Comparison of ENCODE assay signal across 10 mouse cellular contexts in the genomic region with DNA sequence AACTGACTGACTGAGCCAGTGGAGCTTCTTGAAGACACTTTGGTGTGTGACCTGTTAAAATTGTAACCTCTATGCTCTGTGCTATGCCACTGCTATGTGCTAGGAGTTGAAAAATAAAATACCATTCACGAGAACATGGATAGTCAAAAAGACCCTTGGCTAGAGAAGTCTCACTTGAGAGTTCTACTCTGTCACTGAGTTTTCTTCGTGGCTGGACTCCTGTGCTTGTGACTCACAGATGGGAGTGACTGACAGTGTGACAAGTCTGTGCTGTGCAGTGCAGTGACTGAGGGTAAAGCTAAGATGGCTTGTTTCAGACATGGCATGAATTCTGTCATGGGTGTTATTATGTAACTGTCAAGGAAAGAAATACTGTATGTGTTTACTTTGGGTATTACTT. TPM values are rescaled to one million over a fixed set of nuclear protein-coding genes. Genes with fewer than 3 reads are reported as not detected.
DNase-seq lines count a peak whose midpoint lies in the region; ATAC-seq lines count a peak whose summit lies in the region.
"Had no signal": no experiment of that assay in that cellular context is flagged by ENCODE, and none has a peak within 500 bp of the region (broad histone marks: within the 10 kb centered on the region; RNA-seq: fewer than 3 reads in every experiment).

No protein-coding gene starts in this region.

- no peak overlapping the region for H3K4me2 ChIP-seq in hindbrain, embryonic 11.5 days (replicated peaks; ENCODE audit: low read depth, low read length)
- H3K4me2 ChIP-seq in hindbrain, embryonic 16.5 days (ENCODE audit: low read length) = peak overlapping the region; percentile 41
- H3K4me2 ChIP-seq in midbrain, embryonic 14.5 days (ENCODE audit: low read length) = peak overlapping the region; percentile 41

- peak overlapping the region; percentile 97 for H3K4me3 ChIP-seq in hindbrain, embryonic 10.5 days
- no peak overlapping the region for H3K4me3 ChIP-seq in hindbrain, embryonic 11.5 days (ENCODE audit: low read depth, low read length)
- H3K4me3 ChIP-seq in embryonic facial prominence, embryonic 10.5 days = peak overlapping the region; percentile 98; the same call in 1 of the 2 replicates
- H3K4me3 ChIP-seq in hindbrain, embryonic 16.5 days (ENCODE audit: low read length) = no peak overlapping the region
- H3K4me3 ChIP-seq in midbrain, embryonic 14.5 days (replicated peaks; ENCODE audit: low read depth, low read length) = peak overlapping the region; percentile 12; the same call in 1 of the 2 replicates

- H3K36me3 ChIP-seq in hindbrain, embryonic 10.5 days = no peaks in the 10 kb centered on the region
- no peaks in the 10 kb centered on the region for H3K36me3 ChIP-seq in hindbrain, embryonic 11.5 days (ENCODE audit: control insufficient read depth, insufficient read depth, low read length)
- H3K36me3 ChIP-seq in embryonic facial prominence, embryonic 10.5 days (replicated peaks) = no peaks in the 10 kb centered on the region
- H3K36me3 ChIP-seq in hindbrain, embryonic 16.5 days (ENCODE audit: control insufficient read depth, insufficient read depth, low read length) = no peaks in the 10 kb centered on the region
- no peaks in the 10 kb centered on the region for H3K36me3 ChIP-seq in midbrain, embryonic 14.5 days (ENCODE audit: control insufficient read depth, insufficient read depth, low read length)

- DNase-seq in hindbrain, embryonic 10.5 days (ENCODE audit: low spot score) = no peak
- no peak for DNase-seq in hindbrain, embryonic 11.5 days (ENCODE audit: low spot score)
- no peak for DNase-seq in embryonic facial prominence, embryonic 10.5 days (ENCODE audit: low spot score)
- no peak for DNase-seq in midbrain, embryonic 14.5 days
- DNase-seq in left cerebral cortex, postnatal 36 days (ENCODE audit: low spot score in 2 of 2) = no peak
- DNase-seq in urinary bladder, postnatal 25 days (ENCODE audit: low spot score) = no peak
- DNase-seq in cerebellum, postnatal 36 days = no peak
- DNase-seq: kidney, adult 2 months had no signal

- no peak overlapping the region for H3K27ac ChIP-seq in hindbrain, embryonic 10.5 days
- H3K27ac ChIP-seq in hindbrain, embryonic 11.5 days (ENCODE audit: low read depth, low read length) = no peak overlapping the region
- no peak overlapping the region for H3K27ac ChIP-seq in embryonic facial prominence, embryonic 10.5 days (replicated peaks)
- no peak overlapping the region for H3K27ac ChIP-seq in hindbrain, embryonic 16.5 days (ENCODE audit: low read depth, low read length)
- H3K27ac ChIP-seq in midbrain, embryonic 14.5 days (replicated peaks; ENCODE audit: low read depth, low read length) = no peak overlapping the region

- no peaks in the 10 kb centered on the region for H3K27me3 ChIP-seq in hindbrain, embryonic 10.5 days (ENCODE audit: insufficient read depth, poor library complexity, severe bottlenecking)
- no peaks in the 10 kb centered on the region for H3K27me3 ChIP-seq in hindbrain, embryonic 11.5 days (ENCODE audit: control insufficient read depth, insufficient read depth, low read length)
- no peaks in the 10 kb centered on the region for H3K27me3 ChIP-seq in embryonic facial prominence, embryonic 10.5 days (replicated peaks; ENCODE audit: low read depth, poor library complexity, severe bottlenecking)
- no peaks in the 10 kb centered on the region for H3K27me3 ChIP-seq in hindbrain, embryonic 16.5 days (replicated peaks; ENCODE audit: control insufficient read depth, insufficient read depth, low read length)
- H3K27me3 ChIP-seq in midbrain, embryonic 14.5 days (ENCODE audit: control insufficient read depth, insufficient read depth, low read length) = no peaks in the 10 kb centered on the region
- H3K27me3 ChIP-seq: Patski had no signal

- ATAC-seq in hindbrain, embryonic 11.5 days (ENCODE audit: low FRiP score) = no peak
- ATAC-seq in hindbrain, embryonic 16.5 days = no peak
- no peak for ATAC-seq in midbrain, embryonic 14.5 days (ENCODE audit: low FRiP score, low TSS enrichment)
- ATAC-seq: Patski had no signal

- intact Hi-C loops in left cerebral cortex, postnatal 36 days (cut with DNase I) = loop anchor here (5.0 to 10.0 kb wide), 3 partner anchors 45 to 142 kb away; no protein-coding TSS in a partner anchor

- peaks cover 52% of the 10 kb centered on the region for H3K4me1 ChIP-seq in hindbrain, embryonic 10.5 days (replicated peaks)
- peaks cover 5% of the 10 kb centered on the region for H3K4me1 ChIP-seq in hindbrain, embryonic 11.5 days (replicated peaks; ENCODE audit: control insufficient read depth, insufficient read depth, low read length)
- H3K4me1 ChIP-seq in embryonic facial prominence, embryonic 10.5 days = peaks cover 59% of the 10 kb centered on the region
- peaks cover 36% of the 10 kb centered on the region for H3K4me1 ChIP-seq in hindbrain, embryonic 16.5 days (ENCODE audit: control insufficient read depth, insufficient read depth, low read depth, low read length)
- H3K4me1 ChIP-seq in midbrain, embryonic 14.5 days (ENCODE audit: control insufficient read depth, insufficient read depth, low read length) = peaks cover 48% of the 10 kb centered on the region

- WGBS in hindbrain, embryonic 10.5 days = 41% methylated on average over 2 of the region's 2 CpGs
- 51% methylated on average over 2 of the region's 2 CpGs for whole genome bisulfite sequencing in hindbrain, embryonic 11.5 days
- WGBS in embryonic facial prominence, embryonic 10.5 days = 59% methylated on average over 2 of the region's 2 CpGs
- 39% methylated on average over 2 of the region's 2 CpGs for WGBS in hindbrain, embryonic 16.5 days
- 41% methylated on average over 2 of the region's 2 CpGs for WGBS in midbrain, embryonic 14.5 days

- no peaks in the 10 kb centered on the region for H3K9me3 ChIP-seq in hindbrain, embryonic 10.5 days
- no peaks in the 10 kb centered on the region for H3K9me3 ChIP-seq in hindbrain, embryonic 11.5 days (ENCODE audit: control insufficient read depth, low read length)
- no peaks in the 10 kb centered on the region for H3K9me3 ChIP-seq in embryonic facial prominence, embryonic 10.5 days
- no peaks in the 10 kb centered on the region for H3K9me3 ChIP-seq in hindbrain, embryonic 16.5 days (ENCODE audit: control insufficient read depth, low read length)
- no peaks in the 10 kb centered on the region for H3K9me3 ChIP-seq in midbrain, embryonic 14.5 days (ENCODE audit: control insufficient read depth, low read length)

- H3K9ac ChIP-seq in hindbrain, embryonic 11.5 days (ENCODE audit: low read depth, low read length) = no peak overlapping the region; the same call in 1 of the 2 replicates
- H3K9ac ChIP-seq in hindbrain, embryonic 16.5 days (ENCODE audit: low read depth, low read length) = no peak overlapping the region
- peak overlapping the region; percentile 34; the same call in 1 of the 2 replicates for H3K9ac ChIP-seq in midbrain, embryonic 14.5 days (replicated peaks; ENCODE audit: low read length)

RNA-seq across cellular contexts. Expression of a gene that starts 2.6 kb away (rescaled TPM):
- 7.8 and 9.5 TPM in 2 replicates for polyA plus RNA-seq in hindbrain, embryonic 10.5 days (2016; fragmentation: Nextera tagmentation; extraction: Ambion mirVana)
- polyA plus RNA-seq in hindbrain, embryonic 11.5 days (2014; fragmentation: Nextera tagmentation; extraction: Ambion mirVana) = 11.9 and 17.5 TPM in 2 replicates
- polyA plus RNA-seq in embryonic facial prominence, embryonic 10.5 days (2016; fragmentation: Nextera tagmentation; extraction: Ambion mirVana) = 9.5 and 10.0 TPM in 2 replicates
- 9.4 and 9.8 TPM in 2 replicates for polyA plus RNA-seq in hindbrain, embryonic 16.5 days (2015; fragmentation: Nextera tagmentation; extraction: Ambion mirVana)
- polyA plus RNA-seq in midbrain, embryonic 14.5 days (2014; fragmentation: Nextera tagmentation; extraction: Ambion mirVana) = 16.8 and 20.8 TPM in 2 replicates
- 10 to 100 TPM; 92.3 to 97.4 TPM for total RNA-seq in left cerebral cortex, postnatal 36 days (2021)

RNA-seq across cellular contexts. Expression of a gene that starts 45.8 kb away (rescaled TPM):
- 58.8 and 60.5 TPM in 2 replicates for polyA plus RNA-seq in hindbrain, embryonic 10.5 days (2016; fragmentation: Nextera tagmentation; extraction: Ambion mirVana)
- polyA plus RNA-seq in hindbrain, embryonic 11.5 days (2014; fragmentation: Nextera tagmentation; extraction: Ambion mirVana) = 66.8 and 74.2 TPM in 2 replicates
- polyA plus RNA-seq in embryonic facial prominence, embryonic 10.5 days (2016; fragmentation: Nextera tagmentation; extraction: Ambion mirVana) = 53.9 and 59.4 TPM in 2 replicates
- polyA plus RNA-seq in hindbrain, embryonic 16.5 days (2015; fragmentation: Nextera tagmentation; extraction: Ambion mirVana) = 91.3 and 98.0 TPM in 2 replicates
- 73.7 and 76.3 TPM in 2 replicates for polyA plus RNA-seq in midbrain, embryonic 14.5 days (2014; fragmentation: Nextera tagmentation; extraction: Ambion mirVana)
- total RNA-seq in left cerebral cortex, postnatal 36 days (2021) = 10 to 100 TPM; 32.0 to 35.0 TPM

Comparison
In these comparisons a context has a peak if more than half of its experiments do, and no peak if none do; other contexts are left out.
1. H3K4me3 ChIP-seq: peak in hindbrain, embryonic 10.5 days (single experiment), embryonic facial prominence, embryonic 10.5 days (single experiment) and midbrain, embryonic 14.5 days (single experiment); none in hindbrain, embryonic 11.5 days (single experiment) and hindbrain, embryonic 16.5 days (single experiment).